Comparison of ENCODE assay signal across 8 mouse cellular contexts in the genomic region with DNA sequence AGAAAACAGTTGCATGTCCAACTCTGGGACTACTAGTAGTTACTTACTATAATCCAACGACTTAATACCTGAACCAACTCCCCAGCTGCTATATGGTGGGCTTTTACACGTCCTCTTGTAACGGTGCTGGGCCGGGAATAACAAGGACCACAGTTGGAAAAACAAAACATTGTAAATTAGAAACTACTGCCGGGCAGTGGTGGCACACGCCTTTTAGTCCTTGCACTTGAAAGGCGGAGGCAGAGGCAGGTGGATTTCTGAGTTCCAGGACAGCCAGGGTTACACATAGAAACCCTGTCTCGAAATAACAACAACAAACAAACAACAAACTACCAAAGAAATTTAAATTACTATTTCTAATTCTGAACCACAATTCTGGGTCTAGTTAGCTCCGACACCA. TPM values are rescaled to one million over a fixed set of nuclear protein-coding genes. Genes with fewer than 3 reads are reported as not detected.
DNase-seq lines count a peak whose midpoint lies in the region; ATAC-seq and TF ChIP-seq lines count a peak whose summit lies in the region.

No protein-coding gene starts in this region.

- 2% methylated on average over 9 of the region's 9 CpGs for WGBS in kidney, embryonic 16.5 days
- 6% methylated on average over 9 of the region's 9 CpGs for WGBS in hindbrain, postnatal 0 days

- no peak for TF ChIP-seq POLR2A in cortical plate, adult 2 months (IDR thresholded peaks at IDR 0.05; ENCODE audit: extremely low read depth, insufficient read depth, low read length)
- TF ChIP-seq POLR2A in myocyte (IDR thresholded peaks at IDR 0.05; ENCODE audit: insufficient read length, low read depth): no peak

- H3K4me3 ChIP-seq in kidney, embryonic 16.5 days (ENCODE audit: low read length): peak overlapping the region; percentile 69
- peak overlapping the region; percentile 50 for H3K4me3 ChIP-seq in cortical plate, adult 2 months (ENCODE audit: insufficient read depth, low read length)
- H3K4me3 ChIP-seq in hindbrain, postnatal 0 days (ENCODE audit: low read length): peak overlapping the region; percentile 46
- H3K4me3 ChIP-seq in myocyte: peak overlapping the region; percentile 62

- peaks cover 18% of the 10 kb centered on the region for H3K36me3 ChIP-seq in kidney, embryonic 16.5 days (ENCODE audit: insufficient read depth, low read length)
- peaks cover 5% of the 10 kb centered on the region; the same call in 1 of the 2 replicates for H3K36me3 ChIP-seq in hindbrain, postnatal 0 days (ENCODE audit: insufficient read depth, low read length)
- peaks cover 16% of the 10 kb centered on the region for H3K36me3 ChIP-seq in myocyte (ENCODE audit: control insufficient read depth, insufficient read depth)

- no peak for DNase-seq in kidney, adult 18-20 months
- DNase-seq in hindbrain, postnatal 0 days (ENCODE audit: low spot score): no peak
- DNase-seq in layer of hippocampus, postnatal 14 days (ENCODE audit: low spot score in 2 of 2): no peak
- no peak for DNase-seq in thymus, postnatal 14 days
- no peak for DNase-seq in gastrocnemius, postnatal 25 days

- H3K9me3 ChIP-seq in kidney, embryonic 16.5 days (ENCODE audit: low read length): no peaks in the 10 kb centered on the region
- H3K9me3 ChIP-seq in hindbrain, postnatal 0 days (ENCODE audit: low read length): no peaks in the 10 kb centered on the region

- no peaks in the 10 kb centered on the region for H3K27me3 ChIP-seq in kidney, embryonic 16.5 days (ENCODE audit: insufficient read depth, low read length)
- no peaks in the 10 kb centered on the region for H3K27me3 ChIP-seq in hindbrain, postnatal 0 days (ENCODE audit: insufficient read depth, low read length)
- H3K27me3 ChIP-seq in myocyte (ENCODE audit: control insufficient read depth, insufficient read depth, insufficient read length): no peaks in the 10 kb centered on the region

- H3K4me1 ChIP-seq in kidney, embryonic 16.5 days (ENCODE audit: insufficient read depth, low read length): peaks cover 21% of the 10 kb centered on the region
- no peaks in the 10 kb centered on the region; the same call in 1 of the 2 replicates for H3K4me1 ChIP-seq in cortical plate, adult 2 months (ENCODE audit: control insufficient read depth, insufficient read depth, low read length)
- H3K4me1 ChIP-seq in hindbrain, postnatal 0 days (ENCODE audit: insufficient read depth, low read length): peaks cover 5% of the 10 kb centered on the region; the same call in 1 of the 2 replicates

- H3ac ChIP-seq in myocyte (ENCODE audit: control insufficient read depth, insufficient read length): peak overlapping the region; percentile 12

- H3K27ac ChIP-seq in kidney, embryonic 16.5 days (ENCODE audit: low read length): no peak overlapping the region
- H3K27ac ChIP-seq in cortical plate, adult 2 months (ENCODE audit: insufficient read depth, low read length): no peak overlapping the region
- H3K27ac ChIP-seq in hindbrain, postnatal 0 days: no peak overlapping the region

- H3K79me2 ChIP-seq in myocyte (ENCODE audit: control insufficient read depth, insufficient read depth): peaks cover 31% of the 10 kb centered on the region

- no peak for TF ChIP-seq CTCF in cortical plate, adult 2 months (IDR thresholded peaks at IDR 0.05; ENCODE audit: extremely low read depth, insufficient read depth, low read length)
- TF ChIP-seq CTCF in hindbrain, postnatal 0 days (IDR thresholded peaks at IDR 0.05; ENCODE audit: low read depth): no peak

- peak; percentile 32; the same call in 1 of the 2 replicates for ATAC-seq in kidney, embryonic 16.5 days (ENCODE audit: low FRiP score, low TSS enrichment)
- ATAC-seq in hindbrain, postnatal 0 days: no peak; the same call in 1 of the 2 replicates

- H3K9ac ChIP-seq in kidney, embryonic 16.5 days (replicated peaks; ENCODE audit: low read length): peak overlapping the region; percentile 69
- peak overlapping the region; percentile 59 for H3K9ac ChIP-seq in hindbrain, postnatal 0 days (replicated peaks; ENCODE audit: low read length)

- peak overlapping the region; percentile 81 for H3K4me2 ChIP-seq in kidney, embryonic 16.5 days (replicated peaks; ENCODE audit: low read depth, low read length)
- H3K4me2 ChIP-seq in hindbrain, postnatal 0 days (ENCODE audit: low read depth, low read length): peak overlapping the region; percentile 85
- peak overlapping the region; percentile 99 for H3K4me2 ChIP-seq in myocyte (ENCODE audit: low read depth)

TF ChIP-seq in myocyte, 11 proteins besides CTCF, POLR2A, EP300 and RAD21:
- TF ChIP-seq MYOD1 (IDR thresholded peaks at IDR 0.05; ENCODE audit: control insufficient read depth in 1 of 3, insufficient read length in 2 of 3, low read depth in 2 of 3): no peak
- TF ChIP-seq MYOG (IDR thresholded peaks at IDR 0.05; ENCODE audit: control insufficient read depth in 1 of 3, insufficient read depth in 1 of 3, insufficient read length in 2 of 3, low read depth in 2 of 3): no peak
- no peak for TF ChIP-seq SRF (IDR thresholded peaks at IDR 0.05; ENCODE audit: control insufficient read depth, insufficient read length, low read depth)
- TF ChIP-seq POLR2AphosphoS2 (IDR thresholded peaks at IDR 0.05; ENCODE audit: insufficient read length, low read depth): no peak
- no peak for TF ChIP-seq TCF12 (IDR thresholded peaks at IDR 0.05; ENCODE audit: insufficient read depth, poor library complexity, severe bottlenecking)
- TF ChIP-seq MAX (IDR thresholded peaks at IDR 0.05; ENCODE audit: low read depth): no peak
- no peak for TF ChIP-seq TCF3 (IDR thresholded peaks at IDR 0.05; ENCODE audit: insufficient read length, low read depth)
- no peak for TF ChIP-seq USF1 (IDR thresholded peaks at IDR 0.05; ENCODE audit: low read depth)
- TF ChIP-seq CEBPB (IDR thresholded peaks at IDR 0.05; ENCODE audit: insufficient read depth, poor library complexity, severe bottlenecking): no peak
- no peak for TF ChIP-seq REST (IDR thresholded peaks at IDR 0.05; ENCODE audit: insufficient read depth, insufficient read length)
TF ChIP-seq in myocyte: peak in this region for 0.

RNA-seq across cellular contexts. Expression of gene Clp1, which starts 0.4 kb away (rescaled TPM):
- polyA plus RNA-seq in kidney, embryonic 16.5 days (2015; fragmentation: Nextera tagmentation; extraction: Ambion mirVana): 31.1 and 32.1 TPM in 2 replicates
- 9.0 and 10.0 TPM in 2 replicates for polyA plus RNA-seq in cortical plate, adult 2 months (2012; rRNA removed)
- 6.3 and 14.3 TPM in 2 replicates for total RNA-seq in hindbrain, postnatal 0 days (2014; rRNA removed)
- 11.2 and 12.0 TPM in 2 replicates for polyA plus RNA-seq in hindbrain, postnatal 0 days (2015; fragmentation: Nextera tagmentation; extraction: Ambion mirVana)
- 7.1 TPM for polyA plus RNA-seq in myocyte (2012; fragmentation: generic; extraction: Trizol)
- total RNA-seq in layer of hippocampus, postnatal 14 days (2021): 1 to 10 TPM; 6.7 TPM
- 1 to 10 TPM; 3.2 to 3.5 TPM for total RNA-seq in gastrocnemius, postnatal 25 days (2021)

RNA-seq across cellular contexts. Expression of gene Ypel4, which starts 7.1 kb away (rescaled TPM):
- polyA plus RNA-seq in kidney, embryonic 16.5 days (2015; fragmentation: Nextera tagmentation; extraction: Ambion mirVana): 5.4 and 9.4 TPM in 2 replicates
- 129 and 156 TPM in 2 replicates for polyA plus RNA-seq in cortical plate, adult 2 months (2012; rRNA removed)
- total RNA-seq in hindbrain, postnatal 0 days (2014; rRNA removed): 10.0 and 16.8 TPM in 2 replicates
- polyA plus RNA-seq in hindbrain, postnatal 0 days (2015; fragmentation: Nextera tagmentation; extraction: Ambion mirVana): 12.3 and 13.1 TPM in 2 replicates
- 1.0 TPM for polyA plus RNA-seq in myocyte (2012; fragmentation: generic; extraction: Trizol)
- total RNA-seq in layer of hippocampus, postnatal 14 days (2021): 10 to 100 TPM; 33.1 to 39.8 TPM
- under 1 TPM; 0.49 to 0.51 TPM for total RNA-seq in gastrocnemius, postnatal 25 days (2021)

RNA-seq across cellular contexts. Expression of gene Zdhhc5, which starts 11.7 kb away (rescaled TPM):
- 30.4 and 30.6 TPM in 2 replicates for polyA plus RNA-seq in kidney, embryonic 16.5 days (2015; fragmentation: Nextera tagmentation; extraction: Ambion mirVana)
- 27.5 and 29.7 TPM in 2 replicates for polyA plus RNA-seq in cortical plate, adult 2 months (2012; rRNA removed)
- total RNA-seq in hindbrain, postnatal 0 days (2014; rRNA removed): 38.2 and 41.3 TPM in 2 replicates
- polyA plus RNA-seq in hindbrain, postnatal 0 days (2015; fragmentation: Nextera tagmentation; extraction: Ambion mirVana): 14.6 and 16.8 TPM in 2 replicates
- polyA plus RNA-seq in myocyte (2012; fragmentation: generic; extraction: Trizol): 36.3 TPM
- total RNA-seq in layer of hippocampus, postnatal 14 days (2021): 10 to 100 TPM; 36.6 to 37.8 TPM
- total RNA-seq in gastrocnemius, postnatal 25 days (2021): 10 to 100 TPM; 56.6 TPM

RNA-seq across cellular contexts. Expression of gene Gm19426, which starts 16.7 kb away (rescaled TPM):
- 9.8 and 10.9 TPM in 2 replicates for polyA plus RNA-seq in kidney, embryonic 16.5 days (2015; fragmentation: Nextera tagmentation; extraction: Ambion mirVana)
- polyA plus RNA-seq in cortical plate, adult 2 months (2012; rRNA removed): 1.4 and 2.0 TPM in 2 replicates
- 2.9 and 4.3 TPM in 2 replicates for total RNA-seq in hindbrain, postnatal 0 days (2014; rRNA removed)
- 3.8 and 6.1 TPM in 2 replicates for polyA plus RNA-seq in hindbrain, postnatal 0 days (2015; fragmentation: Nextera tagmentation; extraction: Ambion mirVana)
- polyA plus RNA-seq in myocyte (2012; fragmentation: generic; extraction: Trizol): 3.0 TPM
- total RNA-seq in layer of hippocampus, postnatal 14 days (2021): 1 to 10 TPM; 2.6 to 3.7 TPM
- under 1 TPM; 0.54 to 0.95 TPM for total RNA-seq in gastrocnemius, postnatal 25 days (2021)

RNA-seq across cellular contexts. Expression of gene Tmx2, which starts 47.8 kb away (rescaled TPM):
- polyA plus RNA-seq in kidney, embryonic 16.5 days (2015; fragmentation: Nextera tagmentation; extraction: Ambion mirVana): 202 and 216 TPM in 2 replicates
- 264 and 274 TPM in 2 replicates for polyA plus RNA-seq in cortical plate, adult 2 months (2012; rRNA removed)
- total RNA-seq in hindbrain, postnatal 0 days (2014; rRNA removed): 133 and 150 TPM in 2 replicates
- 342 and 347 TPM in 2 replicates for polyA plus RNA-seq in hindbrain, postnatal 0 days (2015; fragmentation: Nextera tagmentation; extraction: Ambion mirVana)
- polyA plus RNA-seq in myocyte (2012; fragmentation: generic; extraction: Trizol): 113 TPM
- 100 to 1,000 TPM; 195 to 204 TPM for total RNA-seq in layer of hippocampus, postnatal 14 days (2021)
- 10 to 100 TPM; 47.6 to 69.5 TPM for total RNA-seq in gastrocnemius, postnatal 25 days (2021)
